Mouse (Mus musculus) embryonic facial prominence, embryonic 15.5 days (tissue): ENCODE results near the gene Pfpl. TPM values are rescaled to one million over a fixed set of nuclear protein-coding genes. Genes with fewer than 3 reads are reported as not detected.

Experiments used
- ATAC-seq: fragments of 200-750 bp; cut with Nextera tagmentation; 2 replicates; pipeline ENCODE4 v1.8.0; 2017; ENCODE audit warnings: low read depth, moderate TSS enrichment; ENCODE audit not compliant: insufficient number of reproducible peaks, low FRiP score, low TSS enrichment
- H3K27ac ChIP-seq: fragments of 300-500 bp; sonication (generic); replicated peaks from 2 replicates; pipeline ENCODE4 v1.5.1; 2015; ENCODE audit warnings: mild to moderate bottlenecking, inconsistent platforms
- H3K27me3 ChIP-seq: fragments of 300-500 bp; sonication (generic); 2 replicates; pipeline ENCODE4 v1.6.1; 2015; ENCODE audit warnings: inconsistent platforms
- H3K36me3 ChIP-seq: fragments of 300-500 bp; sonication (generic); 2 replicates; pipeline ENCODE4 v1.6.1; 2015; ENCODE audit warnings: mild to moderate bottlenecking, inconsistent platforms
- H3K4me1 ChIP-seq: fragments of 300-500 bp; sonication (generic); 2 replicates; pipeline ENCODE4 v1.6.1; 2015; ENCODE audit warnings: inconsistent platforms
- H3K4me2 ChIP-seq: fragments of 300-500 bp; sonication (generic); replicated peaks from 2 replicates; pipeline ENCODE4 v1.6.1; 2015; ENCODE audit warnings: mild to moderate bottlenecking, inconsistent platforms
- H3K4me3 ChIP-seq: fragments of 300-500 bp; sonication (generic); replicated peaks from 2 replicates; pipeline ENCODE4 v1.5.1; 2015; ENCODE audit warnings: mild to moderate bottlenecking, inconsistent platforms
- H3K9ac ChIP-seq: fragments of 300-500 bp; sonication (generic); 2 replicates; pipeline ENCODE4 v1.6.1; 2015; ENCODE audit warnings: inconsistent platforms
- H3K9me3 ChIP-seq: fragments of 300-500 bp; sonication (generic); replicated peaks from 2 replicates; pipeline ENCODE4 v1.6.1; 2016; ENCODE audit warnings: inconsistent platforms
- WGBS: fragments of 180-500 bp; shearing (Covaris S2); methylation state at CpG from one replicate; pipeline ENCODE4 v1.1.7; 2015; 5-methylcytosine and 5-hydroxymethylcytosine counted together
- polyA plus RNA-seq: library from polyadenylated mRNA; unstranded; fragments of >200 nt; fragmentation: Nextera tagmentation; extraction: Ambion mirVana; gene quantifications from 2 replicates; pipeline ENCODE4 v1.2.1, GENCODE M21; 2015

Pfpl gene
- polyA plus RNA-seq, result not detected in 2 replicates

- no peaks in the 10 kb centered on the region for H3K9me3 ChIP-seq
- no peaks in the 10 kb centered on the region for H3K27me3 ChIP-seq
- no peaks in the 10 kb centered on the region for H3K4me1 ChIP-seq
- WGBS, result 93% methylated on average over 6 of the region's 6 CpGs
- no peak within 1 kb of the TSS for H3K4me2 ChIP-seq
- ATAC-seq, result no peak
- no peak within 1 kb of the TSS for H3K27ac ChIP-seq
- no peak within 1 kb of the TSS for H3K4me3 ChIP-seq
- no peaks in the 10 kb centered on the region for H3K36me3 ChIP-seq
- no peak within 1 kb of the TSS for H3K9ac ChIP-seq
These were observed at the start of gene Pfpl for GRCm38 (mm10) chr19:12427605-12428004. Gene Pfpl (plus strand): TSS chr19:12427905.

GRCm38 (mm10) chr19:12386979-12387378 is 40.7 kb upstream of the Pfpl start, which contains the start of gene Olfr1440:
Gene Olfr1440 (plus strand): TSS chr19:12387279.
- 79% methylated on average over 2 of the region's 2 CpGs for WGBS
- H3K27ac ChIP-seq, result no peak within 1 kb of the TSS
- ATAC-seq, result no peak

GRCm38 (mm10) chr19:12413737-12414136 is 14.0 kb upstream of the Pfpl start:
- no peaks in the 10 kb centered on the region for H3K4me1 ChIP-seq
- peak overlapping the region; percentile 80 for H3K27ac ChIP-seq
- no peak overlapping the region for H3K4me2 ChIP-seq
- no peaks in the 10 kb centered on the region for H3K9me3 ChIP-seq
- H3K27me3 ChIP-seq, result no peaks in the 10 kb centered on the region
- no peaks in the 10 kb centered on the region for H3K36me3 ChIP-seq
- no peak overlapping the region for H3K4me3 ChIP-seq
- no peak; the same call in 1 of the 2 replicates for ATAC-seq
- no peak overlapping the region for H3K9ac ChIP-seq

More at GRCm38 (mm10) chr19:12386979-12387378, 40.7 kb upstream of the Pfpl start, which contains the start of gene Olfr1440:
- Histone ChIP-seq H3K9ac (no peak within 1 kb of the TSS), H3K4me2 (no peak within 1 kb of the TSS), H3K4me1 (no peaks in the 10 kb centered on the region), H3K9me3 (no peaks in the 10 kb centered on the region), H3K36me3 (no peaks in the 10 kb centered on the region), H3K27me3 (no peaks in the 10 kb centered on the region), H3K4me3 (no peak within 1 kb of the TSS)

- H3K27me3 ChIP-seq, result no peaks in the 10 kb centered on the region
- no peak within 1 kb of the TSS for H3K4me3 ChIP-seq
- H3K9me3 ChIP-seq, result no peaks in the 10 kb centered on the region
- H3K4me1 ChIP-seq, result no peaks in the 10 kb centered on the region
- H3K27ac ChIP-seq, result peak within 1 kb of the TSS; percentile 5; the same call in 1 of the 2 replicates
- ATAC-seq, result no peak
- H3K4me2 ChIP-seq, result no peak within 1 kb of the TSS
- no peak within 1 kb of the TSS for H3K9ac ChIP-seq
- no peaks in the 10 kb centered on the region for H3K36me3 ChIP-seq
These were observed 10.3 kb upstream of the Pfpl start, which contains the start of gene Olfr1441 for GRCm38 (mm10) chr19:12417361-12417760. Gene Olfr1441 (plus strand): TSS chr19:12417433.

- no peak for ATAC-seq
- WGBS, result 84% methylated on average over 3 of the region's 3 CpGs
- Histone ChIP-seq H3K4me3 (no peak overlapping the region), H3K27ac (no peak overlapping the region), H3K27me3 (no peaks in the 10 kb centered on the region), H3K9ac (no peak overlapping the region), H3K36me3 (no peaks in the 10 kb centered on the region), H3K9me3 (no peaks in the 10 kb centered on the region), H3K4me1 (no peaks in the 10 kb centered on the region), H3K4me2 (no peak overlapping the region)
These were observed 9.4 kb upstream of the Pfpl start for GRCm38 (mm10) chr19:12418312-12418711.

GRCm38 (mm10) chr19:12420555-12420954 is 7.2 kb upstream of the Pfpl start:
- no peak for ATAC-seq

GRCm38 (mm10) chr19:12421680-12422079 is 6.0 kb upstream of the Pfpl start:
- no peak overlapping the region for H3K4me3 ChIP-seq
- H3K9me3 ChIP-seq, result no peaks in the 10 kb centered on the region
- H3K9ac ChIP-seq, result no peak overlapping the region
- ATAC-seq, result no peak
- H3K4me1 ChIP-seq, result no peaks in the 10 kb centered on the region
- no peak overlapping the region for H3K27ac ChIP-seq
- 87% methylated on average over 1 of the region's 1 CpGs for WGBS
- H3K4me2 ChIP-seq, result no peak overlapping the region
- H3K27me3 ChIP-seq, result no peaks in the 10 kb centered on the region
- no peaks in the 10 kb centered on the region for H3K36me3 ChIP-seq

More at GRCm38 (mm10) chr19:12420555-12420954, 7.2 kb upstream of the Pfpl start:
- no peaks in the 10 kb centered on the region for H3K4me1 ChIP-seq
- H3K9ac ChIP-seq, result no peak overlapping the region
- H3K27me3 ChIP-seq, result no peaks in the 10 kb centered on the region
- H3K36me3 ChIP-seq, result no peaks in the 10 kb centered on the region
- no peak overlapping the region for H3K27ac ChIP-seq
- 53% methylated on average over 6 of the region's 6 CpGs for WGBS
- H3K4me3 ChIP-seq, result no peak overlapping the region
- no peak overlapping the region for H3K4me2 ChIP-seq
- no peaks in the 10 kb centered on the region for H3K9me3 ChIP-seq

- no peak overlapping the region for H3K4me3 ChIP-seq
- H3K4me1 ChIP-seq, result no peaks in the 10 kb centered on the region
- H3K27ac ChIP-seq, result no peak overlapping the region
- no peak overlapping the region for H3K4me2 ChIP-seq
- H3K9me3 ChIP-seq, result no peaks in the 10 kb centered on the region
- no peak for ATAC-seq
- no peaks in the 10 kb centered on the region for H3K36me3 ChIP-seq
- 76% methylated on average over 5 of the region's 5 CpGs for WGBS
- no peak overlapping the region for H3K9ac ChIP-seq
- no peaks in the 10 kb centered on the region for H3K27me3 ChIP-seq
These were observed 604 bp upstream of the Pfpl start for GRCm38 (mm10) chr19:12427101-12427500.

GRCm38 (mm10) chr19:12433033-12433432 is 5.3 kb downstream of the Pfpl start:
- H3K36me3 ChIP-seq, result no peaks in the 10 kb centered on the region
- ATAC-seq, result no peak
- H3K27ac ChIP-seq, result no peak overlapping the region
- WGBS, result 5% methylated on average over 2 of the region's 2 CpGs
- H3K4me3 ChIP-seq, result no peak overlapping the region
- no peak overlapping the region for H3K9ac ChIP-seq
- H3K27me3 ChIP-seq, result no peaks in the 10 kb centered on the region
- H3K9me3 ChIP-seq, result no peaks in the 10 kb centered on the region
- no peak overlapping the region for H3K4me2 ChIP-seq
- no peaks in the 10 kb centered on the region for H3K4me1 ChIP-seq

- Histone ChIP-seq H3K4me3 (no peak overlapping the region), H3K27ac (no peak overlapping the region), H3K36me3 (no peaks in the 10 kb centered on the region), H3K9ac (no peak overlapping the region), H3K27me3 (no peaks in the 10 kb centered on the region), H3K9me3 (no peaks in the 10 kb centered on the region), H3K4me1 (no peaks in the 10 kb centered on the region), H3K4me2 (no peak overlapping the region)
- ATAC-seq, result no peak
- WGBS, result 85% methylated on average over 4 of the region's 4 CpGs
These were observed 7.3 kb downstream of the Pfpl start for GRCm38 (mm10) chr19:12435011-12435416.

- Histone ChIP-seq H3K9ac (no peak overlapping the region), H3K27me3 (no peaks in the 10 kb centered on the region), H3K9me3 (no peaks in the 10 kb centered on the region), H3K4me1 (no peaks in the 10 kb centered on the region), H3K4me3 (no peak overlapping the region), H3K27ac (no peak overlapping the region), H3K36me3 (no peaks in the 10 kb centered on the region), H3K4me2 (no peak overlapping the region)
- ATAC-seq, result no peak
- WGBS, result 72% methylated on average over 4 of the region's 4 CpGs
These were observed 8.2 kb downstream of the Pfpl start for GRCm38 (mm10) chr19:12435750-12436524.

- Histone ChIP-seq H3K9ac (no peak overlapping the region), H3K4me2 (no peak overlapping the region), H3K4me3 (no peak overlapping the region), H3K4me1 (no peaks in the 10 kb centered on the region), H3K9me3 (no peaks in the 10 kb centered on the region), H3K36me3 (no peaks in the 10 kb centered on the region), H3K27me3 (no peaks in the 10 kb centered on the region), H3K27ac (no peak overlapping the region)
- WGBS, result 38% methylated on average over 1 of the region's 1 CpGs
- ATAC-seq, result no peak
These were observed 11.9 kb downstream of the Pfpl start for GRCm38 (mm10) chr19:12439581-12439980.
